Mouse (Mus musculus) midbrain, postnatal 0 days (tissue): ENCODE results near the gene Car4. TPM values are rescaled to one million over a fixed set of nuclear protein-coding genes. Genes with fewer than 3 reads are reported as not detected.

ENCODE experiments used
- ATAC-seq: fragments of 200-750 bp; cut with Nextera tagmentation; 2 replicates; pipeline ENCODE4 v1.8.0; 2017; ENCODE audit warnings: moderate number of reproducible peaks, mild to moderate bottlenecking, moderate TSS enrichment, moderate library complexity; ENCODE audit not compliant: low FRiP score
- DNase-seq: peaks from one replicate; pipeline ENCODE4 v3.0.0-alpha.2; 2015; ENCODE audit warnings: low spot score
- H3K27ac ChIP-seq: fragments of 300-500 bp; sonication (generic); 2 replicates; pipeline ENCODE4 v1.5.1; 2014; ENCODE audit warnings: low read depth, mild to moderate bottlenecking, low read length, mixed read lengths
- H3K27me3 ChIP-seq: fragments of 300-500 bp; sonication (generic); 2 replicates; pipeline ENCODE4 v1.6.1; 2014; ENCODE audit warnings: low read length, control low read depth, mixed read lengths; ENCODE audit not compliant: insufficient read depth
- H3K36me3 ChIP-seq: fragments of 300-500 bp; sonication (generic); 2 replicates; pipeline ENCODE4 v1.6.1; 2014; ENCODE audit warnings: low read length, control low read depth, mixed read lengths; ENCODE audit not compliant: insufficient read depth
- H3K4me1 ChIP-seq: fragments of 300-500 bp; sonication (generic); 2 replicates; pipeline ENCODE4 v1.6.1; 2014; ENCODE audit warnings: mild to moderate bottlenecking, control low read depth, antibody characterized with exemption, low read length, mixed read lengths; ENCODE audit not compliant: insufficient read depth
- H3K4me2 ChIP-seq: fragments of 300-500 bp; sonication (generic); 2 replicates; pipeline ENCODE4 v1.6.1; 2014; ENCODE audit warnings: low read depth, mild to moderate bottlenecking, low read length, mixed read lengths; ENCODE audit not compliant: poor library complexity, severe bottlenecking
- H3K4me3 ChIP-seq: fragments of 300-500 bp; sonication (generic); 2 replicates; pipeline ENCODE4 v1.5.1; 2014; ENCODE audit warnings: low read depth, mild to moderate bottlenecking, low read length, moderate library complexity
- H3K9ac ChIP-seq: fragments of 300-500 bp; sonication (generic); replicated peaks from 2 replicates; pipeline ENCODE4 v1.6.1; 2014; ENCODE audit warnings: mild to moderate bottlenecking, low read length, moderate library complexity, mixed read lengths; ENCODE audit not compliant: poor library complexity, severe bottlenecking
- H3K9me3 ChIP-seq: fragments of 300-500 bp; sonication (generic); 2 replicates; pipeline ENCODE4 v1.6.1; 2016; ENCODE audit warnings: low read length, control low read depth
- CTCF ChIP-seq: IDR thresholded peaks from 2 replicates; pipeline ENCODE4 v1.5.1; 2016; ENCODE audit warnings: antibody characterized with exemption, mild to moderate bottlenecking
- WGBS: fragments of 180-500 bp; shearing (Covaris S2); extraction: QIAGEN DNeasy Blood & Tissue Kit; methylation state at CpG from one replicate; pipeline ENCODE4 v1.1.7; 2014; 5-methylcytosine and 5-hydroxymethylcytosine counted together
- polyA plus RNA-seq: library from polyadenylated mRNA; unstranded; fragments of >200 nt; fragmentation: Nextera tagmentation; extraction: Ambion mirVana; gene quantifications from 2 replicates; pipeline ENCODE4 v1.2.1, GENCODE M21; 2015
- total RNA-seq: library from RNA; depleted of rRNA; stranded (reverse); fragments of >200 nt; gene quantifications from 2 replicates; pipeline ENCODE4 v1.2.3, GENCODE M21; 2014

Car4 gene
- total and polyA plus RNA-seq, 2 experiments from 2014 or later = 1.5 to 9.0 TPM

DNA sequence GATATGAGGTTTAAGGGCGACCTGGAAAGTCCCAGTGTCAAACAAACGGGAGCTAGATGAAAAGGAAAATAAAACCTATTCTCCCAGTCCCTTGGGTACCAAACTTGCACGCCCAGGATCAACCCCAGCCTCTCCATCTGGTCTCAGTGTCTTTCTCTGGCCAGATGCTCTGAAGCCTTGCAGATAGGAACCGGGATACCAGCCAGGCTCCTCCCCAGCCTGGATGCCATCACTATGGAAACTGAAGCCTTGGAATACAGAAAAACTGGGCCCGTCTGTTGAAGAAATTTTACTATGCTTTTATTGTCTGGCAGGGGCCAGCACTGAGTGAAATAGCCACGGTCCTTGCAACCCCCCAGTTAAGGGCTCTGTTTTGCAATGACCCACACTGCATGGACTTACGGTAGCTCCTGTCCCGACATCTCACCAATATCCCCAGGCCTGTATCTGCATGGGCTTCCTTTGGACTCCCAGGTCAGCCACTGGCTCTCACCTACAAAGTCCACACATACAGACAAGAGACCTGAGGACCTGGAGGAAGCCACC, 18.0 kb upstream of the Car4 start:
- no peaks in the 10 kb centered on the region for H3K9me3 ChIP-seq
- H3K4me1 ChIP-seq = peaks cover 9% of the 10 kb centered on the region; the same call in 1 of the 2 replicates
- ATAC-seq = no peak
- TF ChIP-seq CTCF = no peak
- H3K27me3 ChIP-seq = no peaks in the 10 kb centered on the region; the same call in 1 of the 2 replicates
- H3K27ac ChIP-seq = 0 out of 2 replicates have a peak overlapping the region, but pooled peaks have one; percentile 18
- no peaks in the 10 kb centered on the region for H3K36me3 ChIP-seq
- WGBS = 46% methylated on average over 8 of the region's 8 CpGs
- H3K4me3 ChIP-seq = no peak overlapping the region
- H3K4me2 ChIP-seq = no peak overlapping the region
- DNase-seq = peak; percentile 81
- no peak overlapping the region for H3K9ac ChIP-seq

DNA sequence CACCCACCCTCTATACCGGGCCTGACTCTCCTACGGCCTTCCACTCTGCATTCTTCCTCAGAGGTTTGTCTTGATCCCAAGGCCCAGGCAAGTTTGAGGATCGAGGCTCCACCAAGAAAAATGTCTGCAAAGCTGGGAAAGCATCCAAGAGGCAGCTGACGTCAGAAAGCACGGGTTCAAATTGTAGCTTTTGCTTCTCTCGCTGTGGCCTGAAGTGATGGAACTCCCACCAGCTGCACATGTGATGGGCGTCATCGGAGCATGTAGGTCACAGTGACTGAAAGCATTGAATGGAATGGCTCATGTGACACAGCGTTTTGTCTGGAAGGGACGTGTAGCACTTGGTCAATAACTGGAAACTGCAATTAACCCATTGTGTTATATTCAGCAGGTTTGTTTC, 17.4 kb upstream of the Car4 start:
- Histone ChIP-seq H3K27me3 (no peaks in the 10 kb centered on the region; the same call in 1 of the 2 replicates), H3K27ac (no peak overlapping the region), H3K9ac (no peak overlapping the region), H3K9me3 (no peaks in the 10 kb centered on the region), H3K4me2 (no peak overlapping the region), H3K4me3 (no peak overlapping the region), H3K4me1 (peaks cover 9% of the 10 kb centered on the region; the same call in 1 of the 2 replicates), H3K36me3 (no peaks in the 10 kb centered on the region)
- DNase-seq = peak; percentile 27
- no peak for ATAC-seq
- TF ChIP-seq CTCF = no peak
- WGBS = 74% methylated on average over 10 of the region's 10 CpGs

GRCm38 (mm10) chr11:84943948-84944347, 13.6 kb upstream of the Car4 start:
- Histone ChIP-seq H3K4me1 (peaks cover 9% of the 10 kb centered on the region; the same call in 1 of the 2 replicates), H3K4me2 (peak overlapping the region; percentile 27), H3K27ac (no peak overlapping the region), H3K27me3 (no peaks in the 10 kb centered on the region; the same call in 1 of the 2 replicates), H3K36me3 (no peaks in the 10 kb centered on the region), H3K9me3 (no peaks in the 10 kb centered on the region), H3K9ac (0 out of 2 replicates have a peak overlapping the region, but pooled peaks have one; percentile 8), H3K4me3 (no peak overlapping the region; the same call in 1 of the 2 replicates)
- WGBS = 1% methylated on average over 15 of the region's 15 CpGs
- peak; percentile 36 for DNase-seq
- no peak for ATAC-seq
- TF ChIP-seq CTCF = no peak

DNA sequence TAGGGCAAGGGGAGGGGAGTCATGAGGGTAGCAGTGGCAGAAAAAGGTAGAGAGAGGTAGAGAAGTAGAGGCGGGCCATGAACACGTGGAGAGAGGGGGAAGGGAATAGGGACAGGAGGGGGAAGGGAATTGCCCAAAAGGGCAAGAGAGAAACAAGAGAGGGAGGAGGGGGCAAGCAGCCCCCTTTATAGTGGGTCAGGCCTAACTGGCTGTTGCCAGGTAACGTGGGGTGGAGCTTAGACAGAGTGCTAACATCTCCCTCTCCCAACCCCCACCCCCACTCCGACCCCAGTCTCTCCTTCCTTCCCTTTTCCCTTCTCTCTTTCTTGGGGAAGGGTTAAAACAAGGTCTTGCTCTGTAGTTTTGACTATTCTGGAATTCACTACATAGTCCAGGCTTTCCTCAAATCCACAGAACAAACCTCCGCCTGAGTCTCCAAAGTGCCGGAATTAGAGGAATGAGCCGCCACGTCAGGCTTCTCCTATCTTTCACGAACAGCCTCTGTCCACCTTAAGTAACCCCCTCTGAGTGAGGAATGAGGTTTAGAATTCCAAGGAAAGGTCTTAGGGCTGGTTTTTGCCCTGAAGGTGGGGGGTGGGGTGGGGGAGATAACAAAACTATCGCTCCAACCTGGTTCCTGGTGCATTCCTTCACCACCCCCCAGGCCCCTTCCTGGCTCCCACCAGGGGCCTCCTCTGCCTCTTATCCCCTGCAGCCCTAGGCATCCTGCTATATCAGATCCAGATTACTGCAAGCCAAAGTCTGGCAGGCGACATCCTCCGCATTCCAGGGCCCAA, 12.7 kb upstream of the Car4 start:
- WGBS = 6% methylated on average over 12 of the region's 12 CpGs
- Histone ChIP-seq H3K36me3 (no peaks in the 10 kb centered on the region), H3K4me1 (peaks cover 3% of the 10 kb centered on the region; the same call in 1 of the 2 replicates), H3K27ac (no peak overlapping the region), H3K9me3 (no peaks in the 10 kb centered on the region), H3K4me3 (no peak overlapping the region), H3K4me2 (no peak overlapping the region), H3K9ac (no peak overlapping the region), H3K27me3 (no peaks in the 10 kb centered on the region; the same call in 1 of the 2 replicates)
- ATAC-seq (no peak), DNase-seq (no peak)
- TF ChIP-seq CTCF = no peak

- Histone ChIP-seq H3K27ac (no peak overlapping the region), H3K27me3 (no peaks in the 10 kb centered on the region; the same call in 1 of the 2 replicates), H3K9ac (no peak overlapping the region), H3K4me2 (no peak overlapping the region), H3K36me3 (no peaks in the 10 kb centered on the region), H3K4me3 (no peak overlapping the region), H3K4me1 (peaks cover 3% of the 10 kb centered on the region; the same call in 1 of the 2 replicates), H3K9me3 (no peaks in the 10 kb centered on the region)
- no peak for ATAC-seq
- WGBS = 61% methylated on average over 3 of the region's 3 CpGs
- no peak for TF ChIP-seq CTCF
- no peak for DNase-seq
Measured at GRCm38 (mm10) chr11:84945841-84946240, 11.7 kb upstream of the Car4 start.

DNA sequence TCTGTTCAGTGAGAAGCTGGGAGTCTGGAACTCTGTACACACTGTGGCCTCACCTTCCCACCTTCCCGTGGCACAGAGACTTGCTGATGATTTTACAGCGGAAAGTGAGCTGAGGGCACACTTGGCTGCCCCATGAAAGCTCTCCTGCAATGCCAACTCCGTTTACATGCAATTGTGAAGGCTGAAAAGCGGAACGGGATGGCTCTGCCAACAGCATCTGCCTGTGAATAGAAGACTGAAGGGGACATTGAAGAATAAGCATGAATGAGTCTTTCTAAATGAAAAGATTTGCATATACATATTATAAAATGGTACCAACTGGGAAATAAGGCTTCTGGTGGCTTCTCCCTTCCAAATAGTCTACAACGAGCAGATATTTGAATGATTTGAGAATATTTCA, 10.4 kb upstream of the Car4 start:
- no peaks in the 10 kb centered on the region for H3K9me3 ChIP-seq
- H3K4me1 ChIP-seq = peaks cover 3% of the 10 kb centered on the region; the same call in 1 of the 2 replicates
- DNase-seq = peak; percentile 70
- no peak overlapping the region for H3K27ac ChIP-seq
- no peaks in the 10 kb centered on the region for H3K36me3 ChIP-seq
- H3K27me3 ChIP-seq = no peaks in the 10 kb centered on the region; the same call in 1 of the 2 replicates
- no peak for ATAC-seq
- no peak overlapping the region for H3K9ac ChIP-seq
- 45% methylated on average over 6 of the region's 6 CpGs for WGBS
- TF ChIP-seq CTCF = no peak
- no peak overlapping the region for H3K4me2 ChIP-seq
- no peak overlapping the region for H3K4me3 ChIP-seq
